Mouse (Mus musculus): ENCODE results near the gene Gm5089.

GRCm38 (mm10) chr14:122452701-122453387 lies 1.9 kb upstream of the Gm5089 start:
- no peak for TF ChIP-seq TAL1 (IDR thresholded peaks at IDR 0.05; ENCODE audit: low read length)
- no peak for TF ChIP-seq GATA1 (IDR thresholded peaks at IDR 0.05; ENCODE audit: low read length)

Measured in erythroblast, embryonic 14.5 days (primary cell).